Mouse (Mus musculus): ENCODE measurements around the gene Tcf25. TPM values are rescaled to one million over a fixed set of nuclear protein-coding genes. Genes with fewer than 3 reads are reported as not detected.
"Not testable (repeated sequence)": the region's sequence is repeated elsewhere in the genome, so short reads cannot be mapped to it uniquely, and the experiment has no call there.

The Tcf25 gene
- total RNA-seq, 2 experiments from 2014 or later = 490 to 516 TPM

DNA sequence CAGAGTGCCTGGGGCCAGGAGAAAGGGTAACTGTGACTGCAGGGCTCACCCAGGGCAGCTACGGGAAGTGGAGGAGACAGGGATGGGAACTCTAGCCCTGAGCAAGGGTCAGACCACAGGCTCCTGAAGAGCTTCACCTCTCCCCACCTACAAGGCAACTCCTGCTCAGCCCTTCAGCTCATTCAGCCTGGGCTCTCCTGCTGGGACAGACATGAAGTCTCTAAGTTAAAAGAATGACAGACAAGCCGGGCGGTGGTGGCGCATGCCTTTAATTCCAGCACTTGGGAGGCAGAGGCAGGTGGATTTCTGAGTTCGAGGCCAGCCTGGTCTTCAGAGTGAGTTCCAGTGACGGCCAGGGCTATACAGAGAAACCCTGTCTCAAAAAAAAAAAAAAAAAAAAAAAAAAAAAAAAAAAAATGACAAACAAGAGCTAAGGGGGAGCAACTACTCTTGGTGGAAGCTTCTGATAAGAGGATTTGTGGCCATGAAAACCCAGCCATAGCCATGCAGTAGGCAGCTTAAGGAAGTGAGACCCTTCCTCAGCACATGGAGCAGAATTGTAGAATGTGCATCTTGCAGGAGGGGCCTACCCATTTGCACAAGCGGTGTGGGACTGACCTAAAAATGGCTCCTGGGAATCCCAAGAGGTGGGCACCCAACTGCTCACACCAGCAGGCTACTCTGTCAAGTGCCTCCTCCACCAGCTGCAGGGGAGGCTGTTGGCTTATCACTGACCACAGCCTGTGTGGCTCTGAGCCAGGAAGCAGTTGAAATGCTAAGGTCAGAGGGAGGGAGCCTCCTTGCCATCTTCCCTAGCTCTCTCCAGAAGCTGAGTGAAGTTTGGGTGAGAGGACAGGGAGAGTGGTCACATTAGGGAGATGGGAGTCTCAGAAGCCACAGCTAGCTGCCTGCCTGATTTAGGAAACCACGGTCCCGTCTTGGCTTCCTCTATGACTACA lies 35.3 kb downstream of the Tcf25 start:
- DNase-seq (ENCODE audit: low spot score in 2 of 2) = no peak

DNA sequence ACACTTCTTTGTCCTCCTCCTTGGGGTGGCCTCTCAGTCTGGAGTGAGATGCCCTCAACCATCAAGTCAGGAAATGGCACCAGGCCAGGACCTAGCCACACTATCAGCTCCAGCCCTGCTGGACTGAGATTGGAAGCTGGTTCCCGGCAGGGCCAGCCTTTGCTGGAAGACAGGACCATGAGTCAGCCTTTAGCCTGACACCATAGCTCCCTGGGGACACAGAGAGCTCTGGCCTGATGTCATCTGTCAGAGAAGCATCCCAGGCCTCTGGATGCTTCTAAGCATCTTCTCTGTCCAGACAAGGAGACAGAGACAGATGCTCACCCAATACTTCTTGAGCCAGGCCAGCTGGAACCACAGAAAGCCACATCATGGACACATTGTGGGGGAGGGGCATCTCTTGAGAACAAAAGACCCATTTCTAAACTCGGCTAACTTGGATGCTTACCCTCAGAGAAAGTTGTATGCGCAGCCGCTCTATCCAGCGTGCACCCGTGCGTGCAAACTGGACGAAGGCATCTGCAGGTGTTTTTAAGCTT lies 36.6 kb downstream of the Tcf25 start:
- DNase-seq (ENCODE audit: low spot score in 2 of 2) = peak in 1 of 2 experiments; percentile 58

DNA sequence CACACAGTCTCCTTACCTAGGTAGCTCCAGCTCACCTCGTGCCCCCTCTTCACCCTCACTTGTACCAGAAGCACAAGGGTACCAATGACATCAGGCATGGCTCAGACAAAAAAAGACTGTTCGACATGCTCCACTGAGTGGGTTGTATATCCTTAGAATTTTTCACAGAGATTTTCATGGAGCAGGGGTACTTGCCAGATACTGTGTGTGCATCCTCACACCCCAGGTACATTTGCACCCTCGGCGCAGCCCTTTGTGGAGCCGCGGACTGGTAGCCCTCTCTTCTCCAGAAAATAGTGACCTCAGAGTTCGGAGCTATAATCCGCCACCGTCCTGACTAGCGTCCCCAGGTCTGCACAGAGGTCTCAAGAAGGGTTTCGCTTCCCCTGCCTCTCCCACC lies 37.2 kb downstream of the Tcf25 start:
- DNase-seq (ENCODE audit: low spot score in 2 of 2) = peak in 1 of 2 experiments; percentile 38

DNA sequence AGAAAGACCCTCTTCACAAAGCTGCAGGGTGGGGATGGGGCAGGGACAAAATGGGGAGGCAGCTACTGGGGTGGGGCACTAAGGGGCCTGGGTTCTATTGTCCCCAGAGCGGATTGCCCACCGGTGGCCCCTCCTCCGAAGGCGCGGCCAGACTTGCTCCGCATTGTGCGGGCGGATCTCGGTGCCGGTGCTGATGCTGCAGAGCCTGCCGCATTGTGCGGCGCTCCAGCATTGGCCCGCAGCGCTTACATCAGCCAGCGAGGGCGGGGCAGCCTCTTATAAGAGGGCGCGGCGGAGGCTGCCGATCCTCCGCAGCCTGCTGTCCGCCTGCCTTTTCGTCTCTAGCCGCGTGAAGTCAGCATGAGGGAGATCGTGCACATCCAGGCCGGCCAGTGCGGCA lies 37.7 kb downstream of the Tcf25 start, which contains the start of gene Tubb3:
TSS of gene Tubb3 (plus strand) at position 179 of the 400 bp plus-strand sequence.
- peak; percentile 87 to 93 for DNase-seq (ENCODE audit: low spot score in 2 of 2)

DNA sequence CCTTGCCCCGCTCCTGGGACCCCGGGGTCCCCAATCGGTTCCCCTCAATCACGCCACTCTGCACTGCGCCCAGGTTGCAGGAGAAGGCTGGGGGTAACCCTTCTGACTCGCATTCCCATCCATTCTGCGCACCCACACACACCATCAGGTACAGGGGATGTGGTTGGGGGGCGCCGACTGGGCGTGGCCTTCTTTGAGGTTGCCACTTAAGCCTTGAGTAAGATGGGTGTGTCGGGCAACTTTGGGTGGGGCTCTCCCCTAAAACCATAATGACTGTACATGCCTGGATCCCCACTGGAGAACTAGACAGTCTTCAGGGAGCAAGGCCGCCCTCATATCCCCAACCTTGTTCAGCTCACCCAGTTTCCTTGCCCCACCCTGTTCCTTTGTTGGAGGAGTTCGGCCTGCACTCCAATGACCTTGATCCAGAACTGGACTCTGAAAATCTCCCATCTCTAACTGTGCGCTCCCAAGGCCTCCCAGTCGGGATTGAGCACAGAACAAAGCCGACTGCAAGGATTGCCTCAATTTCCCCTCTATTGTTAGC lies 38.3 kb downstream of the Tcf25 start:
- peak in 1 of 2 experiments; percentile 40 for DNase-seq (ENCODE audit: low spot score in 2 of 2)

DNA sequence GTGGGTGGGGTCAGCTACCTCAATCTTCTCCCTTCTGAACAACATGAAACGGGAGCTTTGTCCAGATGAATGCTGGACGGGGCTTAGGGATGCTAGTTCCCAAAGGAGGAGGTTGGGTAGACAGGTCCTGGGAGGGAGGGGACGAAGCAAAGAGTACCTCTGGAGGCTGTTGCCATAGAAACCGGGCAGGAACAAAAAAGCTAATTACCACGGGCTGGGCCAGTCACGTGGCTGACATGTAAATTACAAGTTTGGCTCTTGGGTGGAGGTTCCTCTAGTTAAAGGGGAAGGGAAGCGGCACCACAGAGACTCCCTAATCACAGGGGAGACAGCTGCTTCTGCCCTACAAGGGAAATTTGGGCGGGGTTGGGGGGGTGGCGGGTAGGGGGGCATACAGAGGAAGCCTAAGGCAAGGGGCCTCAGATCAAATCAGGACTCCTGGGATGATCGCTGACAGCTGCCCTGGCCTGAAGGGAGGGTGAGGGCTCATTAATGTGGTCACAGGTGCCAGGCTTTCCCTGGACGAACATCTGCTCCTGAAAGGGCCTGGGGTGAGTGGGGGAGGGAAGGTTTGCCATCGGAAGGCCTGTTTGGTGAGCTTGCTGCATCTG lies 39.1 kb downstream of the Tcf25 start:
- peak; percentile 63 to 87 for DNase-seq (ENCODE audit: low spot score in 2 of 2)

DNA sequence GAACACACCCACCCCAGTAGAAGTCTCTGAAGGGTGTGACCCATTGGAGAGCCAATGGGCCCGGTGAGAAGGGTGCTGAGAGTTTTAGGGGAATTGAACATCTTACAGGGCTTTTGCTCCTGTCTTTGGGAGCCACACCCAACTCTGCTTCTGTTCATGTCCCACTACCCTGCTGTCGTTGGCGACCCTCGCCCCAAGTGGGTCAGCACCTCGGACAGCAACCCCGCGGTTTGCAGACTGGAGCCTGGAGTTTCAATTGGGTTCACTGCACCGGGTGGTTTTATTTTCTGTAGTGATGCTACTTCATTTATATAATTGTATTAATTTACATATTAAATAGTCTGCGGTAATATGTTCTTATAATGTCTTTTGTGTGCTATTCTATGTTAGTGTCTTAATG lies 40.7 kb downstream of the Tcf25 start:
- DNase-seq (ENCODE audit: low spot score in 2 of 2) = no peak

DNA sequence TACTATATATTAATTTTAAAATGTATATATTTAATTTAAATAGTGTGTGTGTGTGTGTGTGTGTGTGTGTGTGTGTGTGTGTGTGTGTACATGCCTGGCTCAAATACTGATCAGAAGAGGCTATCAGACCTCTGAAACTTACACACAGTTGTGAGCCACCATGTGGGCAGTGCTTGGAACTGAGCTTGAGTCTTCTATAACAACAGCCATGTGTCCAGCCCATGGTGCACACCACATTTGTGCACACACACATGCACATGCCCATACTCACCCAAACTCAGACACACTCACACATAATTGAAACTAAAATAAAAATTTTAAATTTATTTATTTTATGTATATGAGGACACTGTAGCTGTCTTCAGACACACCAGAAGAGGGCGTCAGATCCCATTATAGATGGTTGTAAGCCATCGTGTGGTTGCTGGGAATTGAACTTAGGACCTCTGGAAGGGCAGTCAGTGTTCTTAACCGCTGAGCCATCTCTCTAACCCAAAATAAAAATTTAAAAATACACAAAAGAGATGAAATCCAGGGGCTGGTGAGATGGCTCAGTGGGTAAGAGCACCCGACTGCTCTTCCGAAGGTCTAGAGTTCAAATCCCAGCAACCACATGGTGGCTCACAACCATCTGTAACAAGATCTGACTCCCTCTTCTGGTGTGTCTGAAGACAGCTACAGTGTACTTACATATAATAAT lies 41.6 kb downstream of the Tcf25 start:
- not testable (repeated sequence) for DNase-seq (ENCODE audit: low spot score in 2 of 2)

DNA sequence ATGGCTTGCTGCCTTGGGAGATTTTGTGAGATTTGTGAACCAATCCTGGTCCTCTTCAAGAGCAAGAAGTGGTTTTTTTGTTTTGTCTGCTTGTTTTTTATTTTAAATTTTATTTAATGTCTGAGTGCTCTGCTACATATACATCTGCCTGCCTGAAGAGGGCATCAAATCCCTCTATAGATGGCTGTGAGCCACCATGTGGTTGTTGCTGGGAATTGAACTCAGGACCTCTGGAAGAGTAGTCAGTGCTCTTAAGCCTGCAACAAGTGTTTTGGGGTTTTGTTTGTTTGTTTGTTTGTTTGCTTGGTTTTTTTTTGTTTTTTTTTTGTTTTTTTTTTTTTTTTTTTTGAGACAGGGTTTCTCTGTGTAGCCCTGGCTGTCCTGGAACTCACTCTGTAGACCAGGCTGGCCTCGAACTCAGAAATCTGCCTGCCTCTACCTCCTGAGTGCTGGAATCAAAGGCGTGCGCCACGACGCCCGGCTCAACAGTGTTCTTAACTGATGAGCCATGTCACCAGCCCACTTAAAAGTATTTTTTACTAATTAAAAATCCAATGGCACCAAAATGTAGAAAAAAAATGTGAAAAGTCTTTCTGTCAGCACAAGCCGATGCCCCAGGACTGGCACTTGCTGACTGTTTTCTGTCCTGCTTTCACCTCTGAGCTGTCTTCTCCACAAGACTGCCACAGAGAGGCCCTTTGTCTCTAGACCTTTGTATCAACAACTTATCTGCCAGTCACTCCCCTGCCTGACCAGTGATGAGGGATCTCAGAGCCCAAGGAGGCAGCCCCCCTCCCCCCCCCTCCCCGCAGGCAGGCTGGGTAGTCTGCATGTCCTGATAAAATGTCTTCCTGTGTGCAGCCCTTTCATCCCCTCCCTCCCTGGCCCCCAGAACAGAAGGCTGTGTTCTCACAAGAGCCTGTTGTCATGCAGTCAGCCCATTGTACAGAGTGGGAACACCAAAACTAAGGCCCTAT lies 42.7 kb downstream of the Tcf25 start:
- no peak for DNase-seq (ENCODE audit: low spot score in 2 of 2)

DNA sequence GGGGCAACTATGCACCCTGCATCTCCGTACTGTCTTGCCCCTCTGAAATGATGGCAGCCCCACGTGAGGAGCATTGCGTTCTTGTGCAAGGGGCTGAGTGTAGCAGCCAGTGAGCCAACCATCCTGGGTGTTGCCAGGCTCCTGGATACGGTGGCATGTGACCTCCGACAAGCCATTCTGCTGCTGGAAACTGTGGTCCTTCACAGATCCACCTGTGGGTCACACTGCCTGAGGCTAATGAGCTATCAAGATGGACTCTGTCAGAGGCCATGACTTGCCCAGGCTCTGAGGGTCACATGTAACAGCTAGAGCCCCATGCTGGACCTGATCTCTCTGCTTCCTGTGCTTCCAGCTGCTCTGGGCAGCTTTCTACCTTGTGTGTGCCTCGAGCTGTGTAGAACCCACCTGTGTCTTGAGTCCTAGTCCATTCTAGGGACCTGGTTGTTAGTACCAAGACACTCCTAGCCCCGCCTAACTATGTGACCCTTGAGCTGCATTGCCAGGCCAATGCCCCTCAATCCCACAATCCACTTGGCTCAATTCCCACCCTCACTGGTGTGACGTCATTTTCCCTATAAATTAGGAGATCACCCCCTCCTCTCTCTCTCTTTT lies 43.5 kb downstream of the Tcf25 start:
- DNase-seq (ENCODE audit: low spot score in 2 of 2) = no peak

DNA sequence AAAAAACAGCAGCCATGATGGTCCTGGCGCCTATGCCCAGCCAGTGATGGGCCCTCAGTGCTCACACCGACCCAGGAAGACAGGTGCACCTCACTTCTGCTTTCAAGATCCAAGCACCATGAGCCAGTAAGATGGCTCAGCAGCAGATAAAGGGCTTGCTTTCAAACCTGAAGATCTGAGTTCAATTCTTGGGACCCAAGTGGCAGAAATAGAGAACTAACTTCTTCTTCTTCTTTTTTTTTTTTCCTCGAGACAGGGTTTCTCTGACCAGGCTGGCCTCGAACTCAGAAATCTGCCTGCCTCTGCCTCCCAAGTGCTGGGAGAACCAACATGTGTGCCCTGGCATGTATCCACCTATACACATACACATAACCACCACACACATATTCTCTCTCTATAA lies 46.2 kb downstream of the Tcf25 start:
- no peak for DNase-seq (ENCODE audit: low spot score in 2 of 2)

DNA sequence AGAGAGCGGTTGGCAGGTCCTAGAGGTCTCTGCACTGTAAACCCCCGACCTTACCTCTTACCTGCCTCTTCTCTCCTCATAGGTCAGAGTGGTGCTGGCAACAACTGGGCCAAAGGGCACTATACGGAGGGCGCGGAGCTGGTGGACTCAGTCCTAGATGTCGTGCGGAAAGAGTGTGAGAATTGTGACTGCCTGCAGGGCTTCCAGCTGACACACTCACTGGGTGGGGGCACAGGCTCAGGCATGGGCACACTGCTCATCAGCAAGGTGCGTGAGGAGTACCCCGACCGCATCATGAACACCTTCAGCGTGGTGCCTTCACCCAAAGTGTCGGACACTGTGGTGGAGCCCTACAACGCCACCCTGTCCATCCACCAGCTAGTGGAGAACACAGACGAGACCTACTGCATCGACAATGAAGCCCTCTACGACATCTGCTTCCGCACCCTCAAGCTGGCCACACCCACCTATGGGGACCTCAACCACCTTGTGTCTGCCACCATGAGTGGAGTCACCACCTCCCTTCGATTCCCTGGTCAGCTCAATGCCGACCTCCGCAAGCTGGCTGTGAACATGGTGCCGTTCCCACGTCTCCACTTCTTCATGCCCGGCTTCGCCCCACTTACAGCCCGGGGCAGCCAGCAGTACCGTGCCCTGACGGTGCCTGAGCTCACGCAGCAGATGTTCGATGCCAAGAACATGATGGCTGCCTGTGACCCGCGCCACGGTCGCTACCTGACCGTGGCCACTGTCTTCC lies 47.1 kb downstream of the Tcf25 start:
- no peak for DNase-seq (ENCODE audit: low spot score in 2 of 2)

DNA sequence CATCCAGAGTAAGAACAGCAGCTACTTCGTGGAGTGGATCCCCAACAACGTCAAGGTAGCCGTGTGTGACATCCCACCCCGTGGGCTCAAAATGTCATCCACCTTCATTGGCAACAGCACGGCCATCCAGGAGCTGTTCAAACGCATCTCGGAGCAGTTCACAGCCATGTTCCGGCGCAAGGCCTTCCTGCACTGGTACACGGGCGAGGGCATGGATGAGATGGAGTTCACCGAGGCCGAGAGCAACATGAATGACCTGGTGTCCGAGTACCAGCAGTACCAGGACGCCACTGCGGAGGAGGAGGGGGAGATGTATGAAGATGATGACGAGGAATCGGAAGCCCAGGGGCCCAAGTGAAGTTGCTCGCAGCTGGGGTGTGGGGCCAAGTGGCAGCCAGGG lies 47.8 kb downstream of the Tcf25 start:
- no peak for DNase-seq (ENCODE audit: low spot score in 2 of 2)

DNA sequence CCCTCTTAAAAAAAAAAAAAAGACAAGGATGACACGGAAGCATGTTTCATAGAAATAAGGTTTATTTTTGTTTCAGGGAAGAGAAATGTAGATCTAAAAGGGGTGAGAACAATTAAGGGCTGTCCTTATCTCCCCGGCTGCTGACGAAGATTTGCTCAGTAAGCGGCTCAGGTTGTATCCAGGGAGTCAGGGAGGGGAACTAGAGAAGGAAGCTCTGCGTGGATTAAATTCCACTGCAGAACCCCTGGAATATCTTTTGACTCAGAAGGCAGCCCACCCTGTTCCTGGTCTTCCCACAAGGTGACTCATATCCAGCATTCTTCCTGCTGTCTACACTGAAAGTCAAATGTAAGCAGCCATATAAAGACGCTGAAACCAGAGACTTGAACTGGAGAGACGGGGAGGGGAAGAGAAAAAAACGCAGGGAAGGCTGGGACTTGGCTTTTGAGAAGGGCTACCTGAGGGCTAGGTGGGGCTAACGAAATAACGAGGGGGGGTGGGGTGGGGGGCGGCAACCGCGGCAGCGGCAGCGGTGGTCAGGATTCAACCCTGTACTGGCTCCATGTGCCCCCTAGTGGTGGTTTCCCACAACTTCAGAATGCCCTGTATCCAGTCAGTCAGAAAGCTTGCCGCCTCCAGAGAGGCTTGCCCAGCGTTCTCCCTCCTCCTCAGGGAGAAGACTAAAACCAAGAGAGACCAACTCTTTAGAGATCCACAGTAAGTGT lies 48.7 kb downstream of the Tcf25 start:
- DNase-seq (ENCODE audit: low spot score in 2 of 2) = peak; percentile 63 to 83

DNA sequence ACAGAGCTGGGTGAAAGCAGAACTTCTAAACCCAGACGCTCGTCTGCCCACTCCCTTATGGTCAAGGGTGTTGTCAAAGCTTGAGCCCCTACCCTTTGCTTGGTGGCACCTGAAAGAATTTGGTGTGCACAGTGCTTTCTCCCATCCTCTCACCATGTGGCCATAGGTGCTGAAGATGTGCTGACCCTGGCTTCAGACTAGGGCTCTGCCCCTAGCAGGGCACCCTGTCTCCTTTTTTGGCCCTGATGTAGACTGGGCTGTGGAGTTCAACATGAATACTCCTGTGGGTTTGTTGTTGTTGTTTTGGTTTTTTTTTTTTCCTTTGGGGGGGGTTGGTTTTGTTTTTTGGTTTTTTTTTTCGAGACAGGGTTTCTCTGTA lies 49.2 kb downstream of the Tcf25 start:
- no peak for DNase-seq (ENCODE audit: low spot score in 2 of 2)

DNA sequence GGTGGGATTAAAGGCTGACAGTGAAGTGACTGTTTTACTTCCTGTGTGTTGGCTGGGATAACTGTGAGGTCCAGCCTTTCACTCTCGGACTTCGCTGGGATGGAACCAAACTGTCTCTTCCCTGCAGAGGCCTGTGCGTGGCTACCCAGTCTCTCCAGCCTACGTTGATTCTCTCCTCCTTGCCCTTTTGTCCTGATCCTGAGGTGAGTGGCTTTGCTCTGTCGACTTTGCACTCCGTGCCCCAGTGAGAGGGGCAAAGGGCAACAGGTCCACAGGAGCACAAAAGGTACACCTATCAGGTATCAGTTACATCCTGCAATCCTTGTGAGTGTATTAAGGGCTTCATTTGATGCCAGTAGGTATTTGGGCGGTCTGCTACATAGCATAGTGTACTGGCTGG lies 49.9 kb downstream of the Tcf25 start, which contains the start of gene Def8:
TSS of gene Def8 (plus strand) at position 87 of the 400 bp plus-strand sequence.
- DNase-seq (ENCODE audit: low spot score in 2 of 2) = no peak

DNA sequence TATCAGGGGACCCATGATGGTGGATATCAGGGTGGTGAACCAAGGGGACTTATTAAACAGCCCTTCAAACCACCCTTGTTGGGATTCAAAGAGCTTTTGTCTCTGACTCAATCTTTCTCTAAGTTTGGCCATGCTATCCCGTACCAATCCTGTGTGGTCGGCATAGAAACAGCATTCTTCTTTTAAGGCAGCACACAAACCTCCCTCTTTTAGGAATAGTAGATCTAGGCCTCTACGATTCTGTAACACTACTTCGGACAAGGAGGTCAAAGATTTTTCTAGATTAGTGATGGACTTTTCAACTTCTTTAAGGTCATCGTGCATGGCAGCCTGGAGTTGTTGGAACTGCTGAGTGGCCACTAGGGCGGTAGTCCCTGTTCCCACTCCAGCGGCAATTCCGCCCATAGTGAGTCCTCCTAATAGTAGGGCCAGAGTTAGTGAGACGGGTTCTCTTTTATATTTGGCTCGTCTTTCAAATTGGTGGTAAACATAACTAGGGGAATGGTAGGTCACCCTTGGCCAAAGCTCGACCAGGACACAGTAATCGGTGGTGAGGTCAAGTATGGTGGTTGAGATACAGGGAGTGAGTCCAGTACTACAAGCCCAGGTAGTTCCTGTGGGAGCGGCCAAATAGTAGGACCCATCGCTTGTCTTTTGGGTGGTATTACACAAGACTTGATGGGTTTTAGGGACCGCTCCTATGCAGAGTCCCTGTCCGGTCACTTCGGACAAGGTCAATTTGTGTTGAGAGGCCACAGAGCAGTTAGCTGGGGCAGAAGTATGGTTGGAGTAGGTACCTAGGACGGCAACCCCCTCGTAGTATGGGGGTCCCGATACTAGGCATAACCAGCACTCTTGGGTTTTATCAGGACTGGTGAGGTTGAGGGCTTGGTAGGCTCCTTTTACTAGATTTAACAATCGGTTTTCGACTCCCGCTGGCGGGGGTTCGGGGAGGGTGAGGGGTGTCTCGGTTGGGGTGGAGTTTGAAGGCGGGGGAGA lies 53.3 kb downstream of the Tcf25 start:
- DNase-seq (ENCODE audit: low spot score in 2 of 2) = no peak
